Mouse (Mus musculus): Measurements from ENCODE around the gene Nfatc3. TPM values are rescaled to one million over a fixed set of nuclear protein-coding genes. Genes with fewer than 3 reads are reported as not detected.

Gene Nfatc3
- polyA plus RNA-seq, 1 experiment: 11.1 TPM

DNA sequence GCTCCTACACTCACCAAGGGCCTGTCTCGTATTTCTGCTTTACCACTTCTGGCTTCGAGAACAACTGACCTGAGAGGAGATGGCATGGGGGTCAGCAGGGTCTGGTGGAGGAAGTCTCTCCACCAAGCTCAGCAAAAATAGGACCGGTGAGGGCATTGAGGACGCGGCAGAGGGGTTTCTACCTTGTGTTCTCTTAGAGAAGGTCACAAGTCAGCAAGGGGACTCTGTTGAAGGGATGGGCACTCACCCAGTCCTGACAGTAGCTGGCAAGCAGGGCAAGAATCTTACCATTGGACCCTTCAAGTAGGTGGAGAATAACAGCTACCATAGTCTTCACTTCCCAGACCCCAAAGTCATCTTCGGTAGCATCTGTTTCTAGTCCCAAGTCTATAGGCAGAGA lies 75.3 kb downstream of the Nfatc3 start:
- TF ChIP-seq POLR2A (IDR thresholded peaks at IDR 0.05; ENCODE audit: borderline replicate concordance, insufficient read depth, low read length): no peak
- TF ChIP-seq CTCF (IDR thresholded peaks at IDR 0.05; ENCODE audit: borderline replicate concordance, insufficient read depth, low read depth, low read length): no peak
- WGBS: 79% methylated on average over 6 of the region's 6 CpGs
- Histone ChIP-seq H3K4me1 (ENCODE audit: control insufficient read depth, insufficient read depth, low read length) (peaks cover 15% of the 10 kb centered on the region; the same call in 1 of the 2 replicates), H3K4me3 (replicated peaks; ENCODE audit: insufficient read depth, low read depth, low read length) (no peak overlapping the region), H3K27me3 (ENCODE audit: control insufficient read depth, insufficient read depth, low read length) (peaks cover 8% of the 10 kb centered on the region; the same call in 1 of the 2 replicates), H3K27ac (ENCODE audit: insufficient read depth, low read length) (no peak overlapping the region)
- DNase-seq: no peak

- Histone ChIP-seq H3K4me1 (ENCODE audit: control insufficient read depth, insufficient read depth, low read length) (peaks cover 15% of the 10 kb centered on the region; the same call in 1 of the 2 replicates), H3K4me3 (replicated peaks; ENCODE audit: insufficient read depth, low read depth, low read length) (no peak overlapping the region), H3K27me3 (ENCODE audit: control insufficient read depth, insufficient read depth, low read length) (peaks cover 8% of the 10 kb centered on the region; the same call in 1 of the 2 replicates), H3K27ac (ENCODE audit: insufficient read depth, low read length) (no peak overlapping the region)
- WGBS: 27% methylated on average over 14 of the region's 14 CpGs
- peak in 1 of 2 experiments; percentile 12 for DNase-seq
- TF ChIP-seq POLR2A (IDR thresholded peaks at IDR 0.05; ENCODE audit: borderline replicate concordance, insufficient read depth, low read length): no peak
- no peak for TF ChIP-seq CTCF (IDR thresholded peaks at IDR 0.05; ENCODE audit: borderline replicate concordance, insufficient read depth, low read depth, low read length)
These were observed 76.3 kb downstream of the Nfatc3 start for GRCm38 (mm10) chr8:106134751-106135571.

DNA sequence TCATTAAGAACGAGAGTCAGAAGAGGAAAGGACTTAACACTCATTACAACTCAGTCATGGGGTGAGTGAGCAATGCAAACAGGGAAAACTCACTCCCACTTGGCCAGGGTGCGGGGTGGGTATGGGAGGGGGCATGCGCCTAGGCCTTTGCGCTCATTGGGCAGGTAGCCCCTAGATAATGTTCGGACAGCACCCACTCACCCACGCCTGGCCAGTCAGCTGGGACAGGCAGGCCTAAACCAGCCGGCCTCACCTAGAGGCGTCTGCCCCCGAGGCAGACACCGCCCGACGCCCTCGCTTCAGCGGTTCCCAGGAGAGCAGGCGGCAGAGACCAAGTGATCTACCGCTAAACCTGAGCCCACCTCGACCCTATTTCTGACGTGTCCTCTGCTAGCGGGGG lies 77.0 kb downstream of the Nfatc3 start:
- Histone ChIP-seq H3K4me3 (replicated peaks; ENCODE audit: insufficient read depth, low read depth, low read length) (no peak overlapping the region), H3K27me3 (ENCODE audit: control insufficient read depth, insufficient read depth, low read length) (peaks cover 8% of the 10 kb centered on the region; the same call in 1 of the 2 replicates), H3K27ac (ENCODE audit: insufficient read depth, low read length) (no peak overlapping the region), H3K4me1 (ENCODE audit: control insufficient read depth, insufficient read depth, low read length) (peaks cover 15% of the 10 kb centered on the region; the same call in 1 of the 2 replicates)
- TF ChIP-seq CTCF (IDR thresholded peaks at IDR 0.05; ENCODE audit: borderline replicate concordance, insufficient read depth, low read depth, low read length) (no peak), POLR2A (IDR thresholded peaks at IDR 0.05; ENCODE audit: borderline replicate concordance, insufficient read depth, low read length) (no peak)
- 13% methylated on average over 19 of the region's 19 CpGs for WGBS
- DNase-seq: no peak

DNA sequence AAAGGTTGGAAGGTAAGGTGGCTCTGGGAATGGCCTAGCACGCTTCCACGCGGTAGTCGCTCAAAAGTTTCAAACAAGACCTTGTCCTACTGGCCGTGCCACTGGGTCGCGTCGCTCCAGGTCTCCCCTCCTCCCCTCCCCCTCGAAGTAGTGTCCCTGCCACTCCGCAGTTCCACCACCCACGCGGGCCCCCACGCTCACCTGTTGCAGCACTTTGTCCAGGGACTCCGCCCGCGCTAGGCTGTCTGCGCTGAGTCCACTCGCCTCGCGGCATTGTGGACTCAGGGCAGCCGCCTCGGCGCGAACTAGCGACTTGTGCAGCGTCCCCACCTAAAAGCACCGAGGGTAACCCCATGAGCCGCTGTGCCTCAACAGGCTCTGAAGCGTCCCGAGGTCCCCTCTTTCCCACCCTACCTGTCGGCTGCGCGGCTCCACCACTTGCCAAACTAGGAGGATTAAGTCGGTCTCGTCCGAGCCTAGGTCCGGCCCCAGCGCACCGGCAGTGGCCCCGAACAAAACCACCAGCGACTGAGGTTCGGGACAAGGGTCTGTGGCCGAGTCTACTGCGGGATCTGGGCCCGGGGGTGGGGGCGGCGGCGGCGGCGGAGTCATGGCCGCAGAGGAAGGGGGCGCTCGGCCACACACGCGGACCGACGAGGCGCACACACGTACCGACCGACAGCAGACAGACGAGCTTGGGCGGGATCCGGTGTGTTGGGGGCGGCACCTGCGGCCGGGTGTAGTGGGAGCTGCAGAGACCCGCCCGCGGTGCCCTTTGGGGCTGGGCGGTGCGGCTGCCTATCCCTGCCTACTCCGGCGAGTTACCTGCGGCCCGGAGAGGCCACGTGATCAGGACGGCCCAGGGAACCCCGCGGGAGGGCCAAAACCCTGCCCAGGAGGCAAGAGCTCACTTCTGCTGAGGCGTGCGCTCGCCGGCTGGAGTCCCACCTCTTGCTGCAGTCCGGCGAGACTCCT lies 77.8 kb downstream of the Nfatc3 start, which contains the start of gene Esrp2:
Esrp2 (minus strand) TSS at position 819 of the 975 bp plus-strand sequence.
- H3K27ac ChIP-seq (ENCODE audit: insufficient read depth, low read length): no peak within 1 kb of the TSS
- TF ChIP-seq POLR2A (IDR thresholded peaks at IDR 0.05; ENCODE audit: borderline replicate concordance, insufficient read depth, low read length) (no peak), CTCF (IDR thresholded peaks at IDR 0.05; ENCODE audit: borderline replicate concordance, insufficient read depth, low read depth, low read length) (no peak)

GRCm38 (mm10) chr8:106137218-106137905 lies 78.7 kb downstream of the Nfatc3 start:
- no peak for TF ChIP-seq CTCF (IDR thresholded peaks at IDR 0.05; ENCODE audit: borderline replicate concordance, insufficient read depth, low read depth, low read length)
- TF ChIP-seq POLR2A (IDR thresholded peaks at IDR 0.05; ENCODE audit: borderline replicate concordance, insufficient read depth, low read length): no peak
- Histone ChIP-seq H3K4me3 (replicated peaks; ENCODE audit: insufficient read depth, low read depth, low read length) (peak overlapping the region; percentile 72), H3K27me3 (ENCODE audit: control insufficient read depth, insufficient read depth, low read length) (peaks cover 8% of the 10 kb centered on the region; the same call in 1 of the 2 replicates), H3K4me1 (ENCODE audit: control insufficient read depth, insufficient read depth, low read length) (peaks cover 15% of the 10 kb centered on the region; the same call in 1 of the 2 replicates), H3K27ac (ENCODE audit: insufficient read depth, low read length) (no peak overlapping the region)
- WGBS: 14% methylated on average over 22 of the region's 22 CpGs
- no peak for DNase-seq

More for the DNA sequence above, 77.8 kb downstream of the Nfatc3 start, which contains the start of gene Esrp2:
- DNase-seq: no peak
- Histone ChIP-seq H3K4me1 (ENCODE audit: control insufficient read depth, insufficient read depth, low read length) (peaks cover 15% of the 10 kb centered on the region; the same call in 1 of the 2 replicates), H3K4me3 (replicated peaks; ENCODE audit: insufficient read depth, low read depth, low read length) (peak within 1 kb of the TSS; percentile 72), H3K27me3 (ENCODE audit: control insufficient read depth, insufficient read depth, low read length) (peaks cover 8% of the 10 kb centered on the region; the same call in 1 of the 2 replicates)
- WGBS: 2% methylated on average over 86 of the region's 86 CpGs

DNA sequence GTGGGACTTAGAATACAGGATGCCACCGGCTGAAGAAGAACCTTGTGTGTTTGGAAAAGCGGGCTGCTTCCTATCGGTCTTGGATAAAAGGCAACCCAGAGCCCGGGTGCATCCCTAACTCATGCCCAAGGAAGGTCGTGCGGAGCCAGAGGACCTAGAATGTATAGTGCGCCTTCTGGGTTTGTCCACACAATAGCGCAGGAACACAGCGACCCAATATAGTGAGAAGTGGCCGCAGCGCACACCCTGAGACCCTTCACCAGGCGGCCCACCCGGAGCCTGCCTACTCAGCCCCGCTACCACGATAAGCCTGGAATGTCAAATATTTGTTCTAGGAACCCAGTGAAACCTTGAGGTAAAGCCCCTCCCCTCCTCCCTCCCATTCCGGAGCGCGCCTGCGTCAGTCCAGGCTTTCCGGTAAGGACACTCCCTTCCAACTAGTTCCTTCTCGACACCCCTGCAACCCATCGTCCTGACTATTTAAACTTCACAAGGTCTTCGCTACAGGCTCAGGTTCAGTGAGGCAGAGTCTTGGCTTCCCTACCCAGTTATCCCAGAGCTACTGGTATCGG lies 79.4 kb downstream of the Nfatc3 start:
- 1% methylated on average over 24 of the region's 24 CpGs for WGBS
- H3K4me1 ChIP-seq (ENCODE audit: control insufficient read depth, insufficient read depth, low read length): peaks cover 15% of the 10 kb centered on the region; the same call in 1 of the 2 replicates
- TF ChIP-seq POLR2A (IDR thresholded peaks at IDR 0.05; ENCODE audit: borderline replicate concordance, insufficient read depth, low read length) (0 out of 2 replicates have a peak, but pooled peaks have one; percentile 17), CTCF (IDR thresholded peaks at IDR 0.05; ENCODE audit: borderline replicate concordance, insufficient read depth, low read depth, low read length) (no peak)
- H3K4me3 ChIP-seq (replicated peaks; ENCODE audit: insufficient read depth, low read depth, low read length): peak overlapping the region; percentile 72
- peak; percentile 46 to 52 for DNase-seq
- no peak overlapping the region for H3K27ac ChIP-seq (ENCODE audit: insufficient read depth, low read length)
- peaks cover 8% of the 10 kb centered on the region; the same call in 1 of the 2 replicates for H3K27me3 ChIP-seq (ENCODE audit: control insufficient read depth, insufficient read depth, low read length)
